Mouse (Mus musculus) gastrocnemius, postnatal 36 days (tissue): ENCODE data around the gene Unc5a. TPM values are rescaled to one million over a fixed set of nuclear protein-coding genes. Genes with fewer than 3 reads are reported as not detected.

Experiments used
- DNase-seq, 2 experiments: peaks; one replicate each; pipeline ENCODE4 v3.0.0; 2022
- intact Hi-C: fragments of 180-260 bp; cut with DNase I; formaldehyde crosslinking; loops from one replicate; pipeline ENCODE4 v1.15.1; 2025
- total RNA-seq, 2 experiments: library from RNA; stranded (reverse); gene quantifications; 2 replicates each; pipeline ENCODE4 v1.2.3; 2021

The Unc5a gene
- total RNA-seq, 2 experiments from 2014 or later, result 7.1 to 8.6 TPM

DNA sequence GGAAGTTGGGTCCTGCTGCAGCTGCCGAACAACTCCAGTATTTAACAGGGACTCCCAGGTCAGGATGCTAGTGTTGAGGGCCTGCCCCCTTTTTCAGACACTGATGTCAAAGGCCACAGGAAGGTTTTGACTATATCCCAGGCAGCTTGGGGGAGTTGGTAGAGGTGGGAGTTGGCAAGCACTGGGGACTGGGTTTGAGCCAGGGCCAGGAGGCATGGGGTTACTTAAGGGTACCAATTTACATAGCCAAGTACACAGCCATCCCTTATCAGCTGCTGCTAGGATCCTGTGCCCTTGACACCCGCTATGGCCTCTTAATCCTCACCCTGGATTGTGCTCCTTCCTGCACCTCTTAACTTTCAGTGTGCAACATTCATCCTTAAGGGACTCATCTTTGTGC is 5.5 kb downstream of the Unc5a start:
- intact Hi-C loops, result loop anchor here (5.0 kb wide), 1 partner anchor 157 kb away; no protein-coding TSS in a partner anchor
- DNase-seq, result no peak

GRCm38 (mm10) chr13:54955695-54956471 is 6.7 kb downstream of the Unc5a start:
- intact Hi-C loops, result loop anchor here (5.0 kb wide), 1 partner anchor 159 kb away; no protein-coding TSS in a partner anchor
- DNase-seq, result no peak

- no peak for DNase-seq
- intact Hi-C loops, result loop anchor here (5.0 kb wide), 1 partner anchor 160 kb away; no protein-coding TSS in a partner anchor
Observed at GRCm38 (mm10) chr13:54957281-54957680, 8.1 kb downstream of the Unc5a start.

- no peak for DNase-seq
- intact Hi-C loops, result loop anchor here (5.0 kb wide), 1 partner anchor 162 kb away; no protein-coding TSS in a partner anchor
Observed at GRCm38 (mm10) chr13:54959059-54959701, 10.0 kb downstream of the Unc5a start.

- DNase-seq, result no peak
- intact Hi-C loops, result loop anchor here (5.0 kb wide), 1 partner anchor 163 kb away; no protein-coding TSS in a partner anchor
Observed at GRCm38 (mm10) chr13:54959842-54960241, 10.6 kb downstream of the Unc5a start.

- intact Hi-C loops, result no loop called here
Observed at GRCm38 (mm10) chr13:54960491-54960890, 11.3 kb downstream of the Unc5a start.

DNA sequence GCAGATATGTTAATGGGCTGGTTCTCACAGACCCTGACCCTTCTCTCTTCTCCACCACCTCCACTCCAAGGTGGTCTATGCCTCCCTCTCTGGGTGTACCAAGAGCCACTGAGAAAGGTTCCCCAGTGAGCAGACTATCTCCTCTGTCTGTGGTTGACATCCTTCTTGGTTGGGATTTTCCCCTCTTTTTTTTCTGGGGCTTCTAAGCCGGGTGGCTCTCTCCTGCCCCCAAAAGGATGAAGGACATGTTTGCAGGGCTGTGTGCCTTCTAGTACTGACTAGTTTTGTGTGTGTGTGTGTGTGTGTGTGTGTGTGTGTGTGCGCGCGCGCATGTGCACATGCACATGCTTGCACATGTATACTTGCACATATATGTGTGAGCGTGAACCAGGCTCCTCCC is 16.0 kb downstream of the Unc5a start:
- intact Hi-C loops, result no loop called here
- no peak for DNase-seq

More at GRCm38 (mm10) chr13:54960491-54960890, 11.3 kb downstream of the Unc5a start:
- no peak for DNase-seq

GRCm38 (mm10) chr13:54967501-54967900 is 18.3 kb downstream of the Unc5a start:
- DNase-seq, result no peak
- intact Hi-C loops, result no loop called here

DNA sequence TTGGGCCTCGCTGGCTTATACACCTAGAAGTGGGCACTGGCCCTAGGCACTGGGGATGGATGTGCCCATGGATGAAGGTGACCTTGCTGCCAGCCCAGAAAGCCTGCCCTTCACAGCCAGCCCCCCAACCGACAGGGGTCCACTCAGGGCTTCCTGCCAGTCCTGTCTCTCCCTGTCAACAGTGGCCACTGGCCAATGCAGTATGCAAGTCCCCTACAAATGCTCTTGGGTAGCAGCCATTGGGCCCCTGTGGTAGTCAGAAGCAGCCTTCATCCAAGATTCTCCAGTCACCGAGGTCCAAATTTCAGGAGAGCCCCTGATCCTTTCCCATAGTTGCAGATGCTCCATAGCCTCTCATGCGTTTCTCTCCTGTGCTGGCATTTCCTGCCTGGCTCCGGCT is 19.4 kb downstream of the Unc5a start:
- intact Hi-C loops, result no loop called here
- DNase-seq, result no peak

- no peak for DNase-seq
- intact Hi-C loops, result no loop called here
Observed at GRCm38 (mm10) chr13:54969513-54969912, 20.3 kb downstream of the Unc5a start.

DNA sequence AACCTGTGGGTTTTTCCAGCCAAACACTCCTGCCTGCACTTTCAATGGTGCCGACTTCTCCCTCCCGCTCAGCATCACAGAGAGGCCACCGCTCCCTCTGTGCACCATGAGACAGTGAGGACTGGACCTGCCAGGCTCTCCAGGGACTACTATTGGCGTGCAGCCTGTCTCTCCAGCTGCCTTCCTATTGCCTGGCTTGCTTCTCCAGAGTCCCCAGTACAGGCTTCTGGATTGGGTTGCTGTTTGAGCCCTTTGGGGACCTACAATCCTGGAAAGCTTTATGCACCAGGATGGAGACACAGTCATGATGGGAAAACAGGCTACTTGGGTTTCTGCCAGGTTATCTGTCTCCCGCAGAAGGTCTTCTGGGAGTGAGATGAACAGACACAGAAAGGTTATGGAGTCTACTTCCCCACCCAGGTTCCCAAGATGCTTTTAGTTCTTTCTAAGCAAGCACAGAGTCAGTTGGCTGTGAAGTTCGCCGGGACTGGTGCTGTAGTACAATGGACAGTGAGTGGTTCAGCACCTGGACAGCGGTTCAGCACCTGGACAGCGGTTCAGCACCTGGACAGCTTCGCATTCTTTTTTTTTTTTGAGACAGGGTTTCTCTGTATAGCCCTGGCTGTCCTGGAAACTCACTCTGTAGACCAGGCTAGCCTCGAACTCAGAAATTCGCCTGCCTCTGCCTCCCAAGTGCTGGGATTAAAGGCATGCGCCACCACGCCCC is 21.5 kb downstream of the Unc5a start:
- intact Hi-C loops, result loop anchor here (10.0 kb wide), 1 partner anchor 96 kb away; no protein-coding TSS in a partner anchor
- DNase-seq, result no peak

DNA sequence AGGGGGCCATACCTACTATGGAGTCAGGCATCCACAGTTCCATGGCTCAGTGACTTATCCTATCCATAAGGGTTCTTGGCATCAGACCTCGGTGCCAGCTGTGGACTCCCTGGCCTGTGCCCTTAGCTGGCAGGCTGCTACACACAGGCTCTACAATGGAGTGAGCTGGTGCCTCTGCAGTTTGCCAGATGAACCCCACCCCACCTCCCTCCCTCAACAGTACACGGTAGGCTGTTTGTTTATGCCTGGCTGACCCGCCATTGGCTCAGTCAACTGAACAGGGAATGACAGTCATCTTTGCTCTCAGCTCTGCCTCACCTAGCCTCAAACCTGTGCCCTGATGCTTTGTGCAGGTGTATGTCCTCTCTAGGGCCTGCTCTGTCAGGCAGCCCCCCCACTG is 26.3 kb downstream of the Unc5a start:
- DNase-seq, result no peak
- intact Hi-C loops, result loop anchor here (10.0 kb wide), 1 partner anchor 101 kb away; no protein-coding TSS in a partner anchor

DNA sequence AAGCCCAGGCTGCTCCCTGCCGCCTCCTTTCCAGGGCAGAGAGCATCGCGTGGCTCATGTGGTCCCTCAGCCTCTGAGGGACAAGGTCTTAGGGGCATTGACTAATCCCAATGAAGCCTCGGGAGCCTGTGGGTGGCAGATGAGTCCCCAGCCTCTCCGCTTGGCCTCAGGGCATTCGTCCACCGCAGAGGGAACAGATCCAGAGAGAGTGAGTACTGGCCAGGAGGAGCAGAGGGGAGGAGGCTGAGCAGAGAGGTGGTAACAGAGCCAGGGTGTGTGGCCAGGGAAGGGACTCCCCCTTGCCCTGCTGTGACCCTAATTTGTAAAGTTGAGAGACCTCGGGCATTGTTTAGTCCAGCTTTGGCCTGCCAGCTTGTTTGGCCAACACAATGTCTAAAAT is 29.6 kb downstream of the Unc5a start:
- intact Hi-C loops, result loop anchor here (10.0 kb wide), 1 partner anchor 104 kb away; no protein-coding TSS in a partner anchor
- DNase-seq, result no peak

GRCm38 (mm10) chr13:54980957-54981356 is 31.7 kb downstream of the Unc5a start:
- intact Hi-C loops, result no loop called here
- DNase-seq, result no peak

GRCm38 (mm10) chr13:54983001-54983400 is 33.8 kb downstream of the Unc5a start:
- intact Hi-C loops, result no loop called here
- no peak for DNase-seq

DNA sequence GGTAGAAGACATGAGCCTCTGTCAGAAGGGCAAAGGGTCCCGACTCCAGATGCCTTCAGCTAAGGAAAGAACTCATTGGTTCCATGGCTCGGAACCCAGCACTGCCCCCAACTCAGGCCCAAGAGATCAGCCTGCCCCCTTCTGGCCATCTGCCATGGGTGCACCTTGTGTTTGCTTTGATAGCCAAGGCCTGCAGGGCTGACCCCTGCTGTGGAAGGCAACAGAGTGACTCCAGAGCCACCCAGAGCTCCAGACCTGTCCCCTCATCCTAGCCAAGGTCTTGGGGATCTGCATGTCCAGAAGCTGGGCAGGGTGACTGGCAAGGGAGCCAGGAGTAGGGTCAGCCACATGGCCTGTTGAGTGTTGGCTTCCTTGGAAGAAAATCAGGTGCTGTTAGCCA is 34.4 kb downstream of the Unc5a start:
- no peak for DNase-seq
- intact Hi-C loops, result no loop called here

DNA sequence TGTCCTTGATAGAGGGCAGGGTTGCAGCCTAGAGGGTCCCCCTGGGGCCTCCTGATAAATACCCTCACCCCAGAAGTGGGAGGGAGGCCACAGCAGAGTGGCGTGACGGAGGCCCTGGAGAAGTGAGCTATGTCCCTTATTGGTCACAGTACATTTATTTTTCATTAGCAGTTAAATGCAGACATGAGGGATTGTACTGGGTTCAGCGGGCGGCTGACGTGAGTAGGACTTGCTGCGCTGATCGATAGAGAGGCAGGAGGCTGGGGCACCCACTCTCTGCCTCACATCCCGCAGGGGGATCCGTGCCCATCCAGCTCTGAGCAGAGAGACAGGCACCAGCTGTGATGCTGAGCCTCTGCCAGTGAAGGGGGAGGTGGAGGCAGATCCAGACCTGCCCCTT is 38.2 kb downstream of the Unc5a start:
- DNase-seq, result no peak
- intact Hi-C loops, result no loop called here

DNA sequence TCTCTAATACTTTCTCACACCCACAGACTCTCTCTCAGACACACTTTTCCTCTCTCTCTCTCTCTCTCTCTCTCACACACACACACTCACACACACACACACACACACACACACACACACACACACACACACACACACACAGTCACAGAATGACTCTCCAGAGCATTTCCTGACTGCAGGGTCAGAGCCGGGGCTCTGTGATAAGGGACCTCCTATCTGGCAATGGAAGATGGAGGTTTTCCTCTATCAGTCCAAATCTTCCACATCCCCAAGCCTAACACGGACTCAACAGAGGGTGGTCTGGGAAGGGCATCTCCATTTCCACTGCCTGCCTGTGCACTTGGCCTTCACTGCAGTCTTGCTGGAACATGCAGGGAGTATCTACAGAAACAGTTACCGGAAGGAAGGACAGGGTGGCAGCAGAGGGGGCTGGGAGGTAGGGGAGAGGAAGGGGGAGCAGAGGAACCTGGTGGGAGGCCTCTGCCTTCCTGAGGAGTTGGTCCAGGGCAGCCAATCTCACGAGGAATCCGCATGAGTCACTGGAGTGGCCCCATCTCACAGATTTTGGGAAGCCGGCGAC is 39.1 kb downstream of the Unc5a start:
- DNase-seq, result no peak
- intact Hi-C loops, result no loop called here

- intact Hi-C loops, result no loop called here
- no peak for DNase-seq
Observed at GRCm38 (mm10) chr13:54992215-54992614, 43.0 kb downstream of the Unc5a start.

GRCm38 (mm10) chr13:54994576-54994975 is 45.4 kb downstream of the Unc5a start:
- intact Hi-C loops, result no loop called here
- no peak for DNase-seq

DNA sequence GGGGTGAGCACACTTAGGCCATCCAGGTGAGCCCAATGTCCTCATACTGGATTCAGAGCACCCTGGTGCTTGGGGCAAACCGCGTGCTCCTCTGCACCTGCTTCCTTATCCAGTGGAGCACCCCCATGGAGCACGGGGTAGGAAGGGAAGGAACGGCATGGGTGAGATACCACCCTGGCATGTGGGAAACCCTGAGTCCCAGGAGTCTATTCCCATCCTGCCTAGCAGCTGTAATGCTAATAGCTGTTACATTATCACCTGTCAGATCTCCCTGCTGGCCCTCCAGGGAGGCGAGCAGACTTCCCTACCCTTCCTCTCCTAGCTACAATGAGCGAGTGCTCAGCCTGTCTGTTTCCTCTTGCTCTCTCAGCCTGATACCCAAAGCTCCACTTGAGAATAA is 46.0 kb downstream of the Unc5a start:
- no peak for DNase-seq
- intact Hi-C loops, result no loop called here
